Mouse (Mus musculus) neural tube, embryonic 11.5 days (tissue): ENCODE data around the gene Commd9. TPM values are rescaled to one million over a fixed set of nuclear protein-coding genes. Genes with fewer than 3 reads are reported as not detected.
A peak's percentile ranks its signal among the peaks of the same experiment; 100 is the strongest.

Source experiments
- ATAC-seq: fragments of 200-750 bp; cut with Nextera tagmentation; 2 replicates; pipeline ENCODE4 v1.8.0; 2017; ENCODE audit warnings: moderate number of reproducible peaks, mild to moderate bottlenecking, moderate TSS enrichment, moderate library complexity; ENCODE audit not compliant: insufficient read depth, low FRiP score, low TSS enrichment
- DNase-seq: peaks from one replicate; pipeline ENCODE4 v3.0.0-alpha.2; 2015; ENCODE audit warnings: low spot score
- H3K27ac ChIP-seq: fragments of 300-500 bp; sonication (generic); 2 replicates; pipeline ENCODE4 v1.5.1; 2014; ENCODE audit warnings: low read depth, mild to moderate bottlenecking, low read length
- H3K27me3 ChIP-seq: fragments of 300-500 bp; sonication (generic); 2 replicates; pipeline ENCODE4 v1.6.1; 2014; ENCODE audit warnings: mild to moderate bottlenecking, low read length, mixed read lengths; ENCODE audit not compliant: control insufficient read depth, insufficient read depth
- H3K36me3 ChIP-seq: fragments of 300-500 bp; sonication (generic); 2 replicates; pipeline ENCODE4 v1.6.1; 2014; ENCODE audit warnings: mild to moderate bottlenecking, low read length, moderate library complexity, mixed read lengths; ENCODE audit not compliant: control insufficient read depth, insufficient read depth
- H3K4me1 ChIP-seq: fragments of 300-500 bp; sonication (generic); 2 replicates; pipeline ENCODE4 v1.6.1; 2014; ENCODE audit warnings: low read length, mixed read lengths; ENCODE audit not compliant: control insufficient read depth, insufficient read depth
- H3K4me2 ChIP-seq: fragments of 300-500 bp; sonication (generic); 2 replicates; pipeline ENCODE4 v1.6.1; 2014; ENCODE audit warnings: low read depth, mild to moderate bottlenecking, moderate library complexity
- H3K4me3 ChIP-seq: fragments of 300-500 bp; sonication (generic); 2 replicates; pipeline ENCODE4 v1.5.1; 2014; ENCODE audit warnings: low read depth, low read length
- H3K9ac ChIP-seq: fragments of 300-500 bp; sonication (generic); 2 replicates; pipeline ENCODE4 v1.6.1; 2014; ENCODE audit warnings: mild to moderate bottlenecking, low read length
- H3K9me3 ChIP-seq: fragments of 300-500 bp; sonication (generic); 2 replicates; pipeline ENCODE4 v1.6.1; 2016; ENCODE audit warnings: low read length; ENCODE audit not compliant: control insufficient read depth
- WGBS: fragments of 180-500 bp; shearing (Covaris S2); extraction: QIAGEN DNeasy Blood & Tissue Kit; methylation state at CpG from one replicate; pipeline ENCODE4 v1.1.7; 2014; 5-methylcytosine and 5-hydroxymethylcytosine counted together
- polyA plus RNA-seq: library from polyadenylated mRNA; unstranded; fragments of >200 nt; fragmentation: Nextera tagmentation; extraction: Ambion mirVana; gene quantifications from 2 replicates; pipeline ENCODE4 v1.2.1, GENCODE M21; 2014

Commd9 gene
- polyA plus RNA-seq, 1 experiment from 2014 or later, result 78.7 TPM

DNA sequence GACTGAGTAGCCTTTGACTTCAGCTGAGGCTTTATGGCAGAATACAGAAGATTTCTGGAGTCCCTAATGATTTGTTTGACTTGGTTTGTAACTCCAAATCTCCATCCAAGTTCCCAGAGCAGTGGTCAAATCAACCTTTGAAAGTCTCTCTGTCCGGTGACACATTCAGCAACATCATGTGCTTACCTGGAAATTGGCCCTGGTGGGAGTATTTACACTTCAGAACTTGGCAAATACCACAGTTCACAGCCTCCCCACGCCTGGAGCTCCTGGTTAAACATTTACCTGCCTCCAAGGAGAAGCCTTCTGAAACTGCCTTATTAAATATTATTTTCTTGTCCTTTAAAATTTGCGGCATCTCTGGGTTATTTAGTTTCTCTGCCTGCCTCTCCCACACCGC is 37.1 kb downstream of the Commd9 start:
- DNase-seq, result no peak
- H3K27ac ChIP-seq, result no peak overlapping the region
- H3K4me2 ChIP-seq, result no peak overlapping the region
- H3K4me3 ChIP-seq, result no peak overlapping the region
- ATAC-seq, result no peak
- 80% methylated on average over 4 of the region's 4 CpGs for WGBS
- H3K9me3 ChIP-seq, result no peaks in the 10 kb centered on the region
- no peak overlapping the region for H3K9ac ChIP-seq
- H3K27me3 ChIP-seq, result no peaks in the 10 kb centered on the region
- H3K4me1 ChIP-seq, result peaks cover 5% of the 10 kb centered on the region; the same call in 1 of the 2 replicates
- no peaks in the 10 kb centered on the region for H3K36me3 ChIP-seq

- no peaks in the 10 kb centered on the region for H3K36me3 ChIP-seq
- H3K4me3 ChIP-seq, result no peak overlapping the region
- H3K4me1 ChIP-seq, result no peaks in the 10 kb centered on the region
- H3K9me3 ChIP-seq, result no peaks in the 10 kb centered on the region
- WGBS, result 92% methylated on average over 3 of the region's 3 CpGs
- no peak overlapping the region for H3K4me2 ChIP-seq
- no peaks in the 10 kb centered on the region for H3K27me3 ChIP-seq
- H3K9ac ChIP-seq, result no peak overlapping the region
- ATAC-seq, result no peak
- no peak overlapping the region for H3K27ac ChIP-seq
- no peak for DNase-seq
These were observed 39.1 kb downstream of the Commd9 start for GRCm38 (mm10) chr2:101925183-101925582.

- Histone ChIP-seq H3K9ac (no peak overlapping the region), H3K4me1 (no peaks in the 10 kb centered on the region), H3K27me3 (no peaks in the 10 kb centered on the region), H3K4me2 (no peak overlapping the region), H3K9me3 (no peaks in the 10 kb centered on the region), H3K4me3 (no peak overlapping the region), H3K27ac (no peak overlapping the region), H3K36me3 (no peaks in the 10 kb centered on the region)
- DNase-seq (no peak), ATAC-seq (no peak)
- WGBS, result 81% methylated on average over 12 of the region's 12 CpGs
These were observed 39.6 kb downstream of the Commd9 start for GRCm38 (mm10) chr2:101925591-101926188.

DNA sequence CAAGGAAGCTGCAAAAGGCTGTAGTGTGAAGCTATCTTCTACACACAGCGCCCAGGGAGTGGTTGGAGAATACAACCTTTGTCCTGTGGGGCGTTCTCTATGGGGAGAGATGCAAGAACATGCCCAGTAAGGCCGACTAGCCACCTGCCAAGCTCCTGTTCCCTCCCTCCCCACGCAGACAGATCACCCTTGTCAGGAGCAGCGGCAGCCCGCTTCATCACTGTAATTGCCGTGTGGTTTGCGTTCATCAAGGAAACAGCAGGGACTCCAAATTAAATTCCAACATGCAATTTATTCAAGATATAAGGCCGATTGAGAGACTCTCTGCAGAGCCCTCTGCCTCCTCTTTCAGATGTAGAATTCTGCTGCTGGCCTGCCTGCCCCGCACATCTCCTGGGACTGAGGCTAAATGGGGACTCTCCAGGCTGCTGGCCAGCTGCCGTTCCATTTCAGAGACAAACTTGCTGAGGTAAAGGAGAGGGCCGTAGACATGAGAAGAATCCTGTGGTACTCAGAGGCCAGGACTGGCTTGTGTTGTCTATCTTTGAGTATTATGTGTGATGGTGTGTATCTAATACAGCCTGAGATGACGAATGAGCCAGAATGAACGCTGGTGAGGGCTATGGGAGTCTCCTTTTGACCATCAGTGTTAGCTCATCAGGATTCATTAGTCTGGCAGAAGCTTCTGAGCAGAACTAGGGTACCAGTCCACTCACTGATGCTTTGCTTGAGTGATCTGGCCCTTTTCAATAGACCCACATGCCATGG is 46.3 kb downstream of the Commd9 start:
- no peak overlapping the region for H3K4me3 ChIP-seq
- no peak overlapping the region for H3K9ac ChIP-seq
- H3K4me1 ChIP-seq, result no peaks in the 10 kb centered on the region
- no peak overlapping the region for H3K27ac ChIP-seq
- H3K27me3 ChIP-seq, result no peaks in the 10 kb centered on the region
- 84% methylated on average over 14 of the region's 14 CpGs for WGBS
- ATAC-seq, result no peak
- no peaks in the 10 kb centered on the region for H3K9me3 ChIP-seq
- peak; percentile 18 for DNase-seq
- no peaks in the 10 kb centered on the region for H3K36me3 ChIP-seq
- H3K4me2 ChIP-seq, result no peak overlapping the region

GRCm38 (mm10) chr2:101933301-101933700 is 47.3 kb downstream of the Commd9 start:
- ATAC-seq (no peak), DNase-seq (no peak)
- Histone ChIP-seq H3K4me1 (no peaks in the 10 kb centered on the region), H3K9me3 (no peaks in the 10 kb centered on the region), H3K27ac (no peak overlapping the region), H3K36me3 (no peaks in the 10 kb centered on the region), H3K4me3 (no peak overlapping the region), H3K27me3 (no peaks in the 10 kb centered on the region), H3K4me2 (no peak overlapping the region), H3K9ac (no peak overlapping the region)
- WGBS, result 85% methylated on average over 3 of the region's 3 CpGs

DNA sequence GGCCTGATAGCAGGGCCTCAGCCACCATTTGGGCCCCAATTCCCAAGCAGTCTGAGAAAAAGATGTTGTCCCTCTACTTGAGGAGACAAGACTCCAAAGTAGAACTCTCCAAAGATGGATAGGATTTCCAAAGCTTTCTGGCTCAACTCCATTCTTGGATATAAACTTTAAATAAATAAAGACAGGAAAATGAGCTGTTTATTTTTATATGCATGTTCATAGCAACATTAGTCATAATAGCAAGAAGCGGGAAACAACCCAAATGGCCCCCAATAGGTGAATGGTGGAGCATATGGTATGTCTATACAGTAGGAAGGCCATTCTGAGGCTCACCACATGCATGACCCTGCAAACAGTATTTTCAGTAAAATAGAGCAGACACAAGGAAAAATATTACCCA is 49.0 kb downstream of the Commd9 start:
- ATAC-seq (no peak), DNase-seq (no peak)
- H3K4me1 ChIP-seq, result no peaks in the 10 kb centered on the region
- no peak overlapping the region for H3K9ac ChIP-seq
- H3K36me3 ChIP-seq, result no peaks in the 10 kb centered on the region
- H3K27ac ChIP-seq, result no peak overlapping the region
- no peaks in the 10 kb centered on the region for H3K9me3 ChIP-seq
- no peak overlapping the region for H3K4me2 ChIP-seq
- WGBS, result 94% methylated on average over 1 of the region's 1 CpGs
- no peaks in the 10 kb centered on the region for H3K27me3 ChIP-seq
- no peak overlapping the region for H3K4me3 ChIP-seq

DNA sequence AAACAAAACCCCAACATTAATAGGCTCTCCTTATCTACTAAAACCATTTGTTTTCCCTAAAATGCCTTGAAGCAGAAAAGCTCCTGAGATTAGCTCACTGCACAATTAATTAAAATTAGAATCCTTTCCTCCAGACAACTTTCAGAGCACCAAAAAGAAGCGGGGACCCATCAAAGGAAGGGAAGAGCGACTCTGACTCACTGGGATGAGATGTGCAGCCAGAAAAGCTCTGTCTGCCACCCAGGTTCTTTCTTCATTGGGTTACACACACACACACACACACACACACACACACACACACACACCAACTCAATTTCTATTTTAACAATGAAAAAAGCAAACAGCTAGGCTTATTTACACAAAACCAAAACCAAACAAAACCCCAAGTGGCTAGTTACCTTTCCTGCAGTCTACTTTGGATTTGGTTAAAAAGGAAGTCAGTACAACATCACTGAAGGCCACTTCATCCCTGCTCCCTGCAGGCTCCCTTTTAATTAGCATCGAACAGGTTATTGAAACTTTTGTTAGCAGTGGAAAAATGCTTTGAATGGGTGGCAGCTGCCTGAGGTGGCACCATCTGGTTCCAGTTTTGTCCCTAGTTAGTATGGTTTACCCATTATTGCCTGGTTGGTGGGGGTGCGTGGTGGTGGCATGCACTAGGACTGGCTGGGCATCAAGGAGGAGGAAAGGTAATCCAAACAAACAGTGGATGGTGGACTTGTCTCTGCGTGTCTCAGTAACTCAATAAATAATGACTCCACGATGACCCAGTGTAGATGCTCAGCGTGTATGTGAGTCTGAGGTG is 64.9 kb downstream of the Commd9 start:
- no peak for DNase-seq
- no peaks in the 10 kb centered on the region for H3K27me3 ChIP-seq
- no peak overlapping the region for H3K4me2 ChIP-seq
- H3K9ac ChIP-seq, result no peak overlapping the region
- no peak overlapping the region for H3K4me3 ChIP-seq
- 80% methylated on average over 7 of the region's 7 CpGs for WGBS
- H3K4me1 ChIP-seq, result 0 out of 2 replicates have a peak, but pooled peaks cover 5% of the 10 kb centered on the region
- H3K27ac ChIP-seq, result no peak overlapping the region
- no peaks in the 10 kb centered on the region for H3K9me3 ChIP-seq
- peaks cover 4% of the 10 kb centered on the region; the same call in 1 of the 2 replicates for H3K36me3 ChIP-seq
- ATAC-seq, result no peak
